Mouse (Mus musculus) erythroblast, adult 5-6 weeks (primary cell): ENCODE results near the gene Il23a. TPM values are rescaled to one million over a fixed set of nuclear protein-coding genes. Genes with fewer than 3 reads are reported as not detected.
A peak's percentile ranks its signal among the peaks of the same experiment; 100 is the strongest.
"Not testable (repeated sequence)": the region's sequence is repeated elsewhere in the genome, so short reads cannot be mapped to it uniquely, and the experiment has no call there.

Experiments
- ATAC-seq: replicated peaks from 2 replicates; pipeline ENCODE4 v1.8.0; 2016; ENCODE audit warnings: moderate number of reproducible peaks, mild to moderate bottlenecking, moderate TSS enrichment, inconsistent platforms; ENCODE audit not compliant: poor library complexity, low FRiP score, severe bottlenecking
- total RNA-seq, 2 experiments: library from RNA; stranded (forward) in 1 of 2; stranded (reverse) in 1 of 2; fragments of 150-400 nt in 1 of 2; fragments of 200-764, 138-1000 nt in 1 of 2; gene quantifications; 2 replicates each; pipeline versions ENCODE4 v1.2.3 to v1.2.4; 2015 to 2017; ENCODE audit warnings: low replicate concordance in 2 of 2

Gene Il23a
- total RNA-seq (2015; ENCODE audit: low replicate concordance) (not detected in 2 replicates), total RNA-seq (2017; ENCODE audit: low replicate concordance) (not detected in 2 replicates)

- ATAC-seq, result no peak
Measured at GRCm38 (mm10) chr10:128298702-128299171, at the start of gene Il23a. Il23a (minus strand) TSS chr10:128298752.

GRCm38 (mm10) chr10:128347541-128347940 lies 49.0 kb upstream of the Il23a start:
- ATAC-seq, result no peak

GRCm38 (mm10) chr10:128344568-128345275 lies 46.2 kb upstream of the Il23a start:
- ATAC-seq, result peak; percentile 96

- ATAC-seq, result no peak
Measured at GRCm38 (mm10) chr10:128343436-128343835, 44.9 kb upstream of the Il23a start.

- ATAC-seq, result no peak
Measured at GRCm38 (mm10) chr10:128340257-128340656, 41.7 kb upstream of the Il23a start.

GRCm38 (mm10) chr10:128338948-128339347 lies 40.4 kb upstream of the Il23a start:
- ATAC-seq, result no peak

GRCm38 (mm10) chr10:128338415-128338814 lies 39.9 kb upstream of the Il23a start:
- 0 out of 2 replicates have a peak, but pooled peaks have one; percentile 7 for ATAC-seq

- peak; percentile 77 for ATAC-seq
Measured at GRCm38 (mm10) chr10:128337306-128338181, 39.0 kb upstream of the Il23a start, which contains the start of gene Cs. Cs (plus strand) TSS chr10:128337734.

GRCm38 (mm10) chr10:128336597-128336996 lies 38.0 kb upstream of the Il23a start:
- peak; percentile 33 for ATAC-seq

GRCm38 (mm10) chr10:128336195-128336594 lies 37.6 kb upstream of the Il23a start:
- ATAC-seq, result no peak

- ATAC-seq, result peak; percentile 57
Measured at GRCm38 (mm10) chr10:128335582-128335981, 37.0 kb upstream of the Il23a start.

- not testable (repeated sequence) for ATAC-seq
Measured at GRCm38 (mm10) chr10:128332358-128333249, 34.1 kb upstream of the Il23a start.

GRCm38 (mm10) chr10:128327610-128328009 lies 29.1 kb upstream of the Il23a start:
- ATAC-seq, result no peak

- no peak for ATAC-seq
Measured at GRCm38 (mm10) chr10:128326825-128327224, 28.3 kb upstream of the Il23a start.

GRCm38 (mm10) chr10:128323516-128323915 lies 25.0 kb upstream of the Il23a start:
- no peak for ATAC-seq

- ATAC-seq, result peak; percentile 79
Measured at GRCm38 (mm10) chr10:128322141-128323108, 23.9 kb upstream of the Il23a start, which contains the start of gene Cnpy2. Cnpy2 (plus strand) TSS chr10:128322459.

GRCm38 (mm10) chr10:128321641-128322040 lies 23.1 kb upstream of the Il23a start:
- ATAC-seq, result no peak

- ATAC-seq, result 0 out of 2 replicates have a peak, but pooled peaks have one; percentile 14
Measured at GRCm38 (mm10) chr10:128315578-128315977, 17.0 kb upstream of the Il23a start.
